Mouse (Mus musculus): Measurements from ENCODE around the gene Gm5148.

The Gm5148 gene

DNA sequence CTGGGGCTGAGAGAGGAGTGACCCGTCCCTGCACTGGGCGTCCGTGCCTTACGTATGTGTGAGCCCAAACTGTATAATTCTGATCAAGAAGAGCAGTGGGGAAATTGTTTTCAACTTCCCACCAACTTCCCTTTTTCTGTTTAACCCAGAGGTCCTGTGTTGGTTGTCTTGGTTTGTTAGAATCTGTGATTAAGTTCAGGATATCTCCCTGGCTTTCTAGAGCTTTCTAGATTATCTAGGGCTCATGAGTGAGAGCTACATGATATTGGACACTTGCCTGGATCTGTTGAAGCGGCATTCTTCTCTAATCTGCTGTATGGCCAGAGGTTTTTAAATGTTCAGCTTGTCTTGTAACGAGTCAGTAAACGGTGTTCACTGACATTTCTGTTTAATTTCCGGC, 30.7 kb downstream of the Gm5148 start:
- intact Hi-C loops (cut with DNase I) = no loop called here

DNA sequence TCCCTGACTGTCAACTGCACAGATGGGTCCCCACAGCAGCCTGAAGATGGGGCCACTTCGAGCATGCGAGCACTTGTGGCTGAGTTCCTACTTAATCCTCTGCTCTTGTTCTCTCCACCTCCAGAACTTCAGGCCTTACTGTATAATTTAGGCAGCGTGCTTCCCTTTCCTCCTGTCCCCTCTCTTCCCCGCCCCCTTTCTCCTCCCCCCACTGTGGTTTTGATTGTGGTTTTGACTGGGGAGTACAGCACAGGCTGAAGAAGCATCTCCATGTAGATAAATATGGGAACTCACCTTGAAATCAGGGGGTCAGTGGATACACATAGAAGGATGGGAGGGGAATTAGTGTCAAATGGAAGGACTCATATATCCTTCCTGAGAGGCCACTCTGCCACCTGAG, 31.3 kb downstream of the Gm5148 start:
- intact Hi-C loops (cut with DNase I) = no loop called here

DNA sequence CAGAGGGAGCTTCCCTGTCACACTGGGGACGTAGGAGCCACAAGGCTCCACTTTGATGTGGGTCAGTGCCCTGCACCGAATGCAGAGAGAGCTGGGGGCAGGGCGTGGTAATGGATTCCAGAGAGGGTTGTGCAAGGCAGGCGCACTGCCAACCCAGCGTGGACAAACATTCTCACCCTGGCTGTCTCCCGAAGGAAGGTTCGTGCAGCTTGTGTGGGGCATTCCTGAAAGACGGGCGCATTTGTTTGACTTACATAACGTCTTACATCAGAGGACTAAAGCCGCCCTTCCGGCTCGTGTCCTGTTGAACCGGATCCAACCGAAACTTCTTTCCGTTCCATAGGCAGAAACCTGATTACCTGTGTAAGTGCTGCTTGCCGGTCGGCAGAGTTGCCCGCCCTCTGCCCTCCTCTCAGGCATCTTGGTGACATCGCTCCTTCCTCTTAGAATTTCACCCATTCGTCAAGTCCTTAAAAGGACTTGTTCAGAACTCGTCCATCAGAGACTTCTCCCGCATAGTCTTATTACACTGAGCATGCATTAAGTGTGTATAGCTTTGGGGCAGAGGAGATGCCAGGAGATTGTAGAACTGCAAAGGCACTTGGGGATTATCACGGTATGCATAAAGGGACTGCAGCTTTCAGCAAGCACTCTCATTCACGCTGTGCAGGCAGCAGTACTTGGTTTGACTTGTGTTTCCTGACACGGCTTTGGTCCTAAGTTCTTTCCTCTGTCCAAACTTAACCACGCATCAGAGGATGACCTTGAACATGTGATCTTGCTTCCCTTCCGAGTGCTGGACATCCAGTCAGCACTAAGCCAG, 36.9 kb downstream of the Gm5148 start:
- intact Hi-C loops (cut with DNase I) = no loop called here

DNA sequence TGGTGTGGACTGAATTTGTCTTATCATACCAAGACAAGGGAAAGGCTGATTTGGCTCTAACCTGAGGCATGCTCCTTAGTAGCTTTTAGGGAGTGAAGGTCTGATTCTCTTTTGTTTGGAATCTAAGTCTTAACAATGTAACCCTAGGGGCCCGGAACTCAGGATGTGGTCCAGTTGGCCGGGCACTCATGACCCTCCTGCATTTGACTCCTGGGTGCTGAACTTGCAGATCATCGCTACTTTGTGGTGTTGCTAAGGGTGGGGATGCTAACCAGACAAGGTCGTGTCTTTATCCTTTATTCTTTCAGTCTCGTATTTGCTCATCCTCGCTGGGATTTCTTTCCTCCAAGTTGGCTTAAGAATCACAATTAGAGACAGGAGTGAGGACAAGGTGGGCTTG, 37.5 kb downstream of the Gm5148 start:
- intact Hi-C loops (cut with DNase I) = no loop called here

DNA sequence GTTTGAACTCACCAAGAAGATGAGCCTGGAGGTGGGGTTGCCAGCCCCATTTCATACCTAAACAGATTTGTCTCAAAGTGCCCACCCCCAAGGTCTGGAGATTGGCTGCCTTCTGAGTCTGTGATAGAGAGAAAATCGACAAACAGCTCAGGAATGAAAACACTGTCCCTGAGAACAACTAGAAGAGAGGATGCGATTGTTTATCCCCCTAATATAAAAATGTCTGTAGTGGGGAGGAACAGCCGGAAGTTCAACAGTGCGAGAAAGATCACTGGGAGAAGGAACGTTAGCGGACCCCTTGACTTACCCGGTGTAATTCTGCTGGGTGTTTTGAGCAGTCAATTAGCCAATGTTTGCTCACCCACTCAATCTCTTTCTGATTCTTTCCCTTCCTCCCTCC, 38.1 kb downstream of the Gm5148 start:
- intact Hi-C loops (cut with DNase I) = no loop called here

DNA sequence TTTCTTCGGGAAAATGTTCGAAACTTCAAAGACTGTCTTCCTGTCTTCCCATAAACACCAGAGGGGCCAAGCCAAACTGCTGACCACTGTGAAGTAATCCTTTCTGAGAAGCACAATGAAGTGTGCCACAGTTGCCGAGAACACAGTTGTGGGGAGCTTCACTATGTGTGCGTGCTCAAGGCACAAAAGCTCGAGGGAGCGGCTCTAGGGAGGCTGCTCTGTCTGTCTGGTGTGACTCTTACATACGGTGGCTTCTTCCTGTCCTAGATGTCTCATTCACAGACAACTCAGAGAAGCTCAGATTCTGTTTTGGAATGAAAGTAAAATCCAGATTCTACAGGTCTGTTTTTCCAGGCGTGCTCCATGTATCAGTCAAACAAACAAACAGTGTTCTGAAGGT, 48.0 kb downstream of the Gm5148 start:
- intact Hi-C loops (cut with DNase I) = no loop called here

DNA sequence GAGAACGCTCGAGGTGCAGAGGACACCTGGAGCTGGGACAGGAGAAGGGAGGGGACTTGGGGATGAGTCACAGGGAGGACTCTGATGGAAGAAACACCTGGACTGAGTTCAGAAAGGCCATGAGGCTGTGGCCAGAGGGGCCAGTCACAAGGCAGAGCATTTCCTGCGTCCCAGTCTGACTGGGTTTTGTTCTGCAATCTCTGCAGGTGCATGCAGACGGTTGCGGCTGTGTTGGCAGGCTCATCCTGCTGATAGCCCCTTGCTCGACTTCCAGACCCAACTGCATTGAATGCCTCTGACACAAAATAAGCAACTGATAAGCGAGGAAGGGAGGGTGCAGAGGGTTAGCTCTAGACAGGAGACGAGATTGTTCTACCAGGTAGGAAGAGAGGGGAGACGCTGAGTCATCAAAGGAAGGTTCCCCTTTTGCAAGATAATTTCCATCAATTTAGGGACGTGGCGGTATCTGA, 49.2 kb downstream of the Gm5148 start:
- intact Hi-C loops (cut with DNase I) = no loop called here

DNA sequence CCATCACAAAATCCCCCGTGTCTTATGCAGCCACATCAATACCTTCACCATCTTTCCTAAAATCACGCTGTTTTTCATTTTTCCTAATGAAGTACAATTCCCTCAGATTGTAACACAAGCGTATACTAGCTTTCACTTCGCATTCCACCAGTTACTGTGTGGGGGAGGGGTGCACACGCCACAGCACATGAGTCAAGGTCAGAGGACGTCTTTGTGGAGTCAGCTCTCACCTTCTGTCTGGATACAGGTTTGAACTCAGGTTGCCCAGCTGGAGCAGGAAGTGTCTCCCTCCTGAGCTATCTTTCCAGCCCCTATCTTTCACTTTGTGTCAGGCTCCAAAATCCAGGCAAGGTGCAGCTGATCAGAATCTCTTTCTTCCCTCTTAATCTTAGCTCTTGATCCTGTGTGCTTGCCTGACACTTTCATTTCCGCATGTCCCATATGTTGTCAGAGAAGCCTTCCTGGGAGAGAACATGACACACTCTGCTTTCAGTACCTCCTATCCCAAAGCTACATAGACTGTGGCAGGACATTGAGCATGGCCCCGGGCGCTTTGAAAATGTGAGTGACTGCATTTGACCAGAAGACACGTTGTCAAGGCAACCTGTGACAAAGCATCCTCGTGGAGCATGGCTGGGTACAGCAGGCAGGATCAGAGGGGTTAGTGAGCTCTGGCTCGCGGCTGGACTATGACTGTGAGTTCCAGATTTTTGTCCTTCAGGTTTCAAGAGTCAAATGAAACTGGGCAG, 50.6 kb downstream of the Gm5148 start:
- intact Hi-C loops (cut with DNase I) = no loop called here

DNA sequence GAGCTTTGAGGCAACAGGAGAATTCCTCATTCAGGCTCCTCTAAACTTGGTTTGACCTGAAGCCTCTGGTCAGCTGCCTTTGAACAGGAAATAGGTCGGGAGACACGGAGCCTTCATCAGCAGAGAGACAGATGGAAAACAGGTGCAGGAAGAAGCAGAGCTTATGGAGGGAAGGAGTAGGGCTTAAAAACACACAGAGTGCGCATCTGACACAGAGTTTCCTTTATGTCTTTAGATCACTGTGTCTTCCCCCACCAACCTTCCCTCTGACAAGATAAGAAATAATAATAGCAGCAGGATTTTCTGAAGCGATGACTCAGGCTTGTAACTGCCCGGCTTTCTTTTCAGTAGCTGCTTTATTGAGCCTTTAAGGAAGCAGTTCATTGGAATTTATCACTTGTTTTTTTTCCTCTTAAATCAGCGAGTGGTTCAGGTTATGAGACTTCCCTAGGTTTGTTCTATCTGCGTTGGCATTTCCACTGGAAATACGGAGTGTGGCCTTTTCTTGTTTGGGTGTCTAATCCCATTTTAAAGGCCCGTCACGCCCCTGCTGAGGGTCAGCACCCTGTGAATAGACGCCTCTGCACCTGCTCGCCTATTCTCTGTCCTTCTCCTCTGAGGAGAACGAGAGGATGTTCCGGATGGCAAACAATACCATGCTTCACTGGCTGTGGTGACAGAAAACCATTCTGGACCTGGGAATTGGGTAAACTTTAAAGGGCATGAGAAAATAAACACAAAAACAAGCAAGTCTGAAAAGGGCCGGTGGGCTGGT, 51.8 kb downstream of the Gm5148 start:
- intact Hi-C loops (cut with DNase I) = no loop called here

DNA sequence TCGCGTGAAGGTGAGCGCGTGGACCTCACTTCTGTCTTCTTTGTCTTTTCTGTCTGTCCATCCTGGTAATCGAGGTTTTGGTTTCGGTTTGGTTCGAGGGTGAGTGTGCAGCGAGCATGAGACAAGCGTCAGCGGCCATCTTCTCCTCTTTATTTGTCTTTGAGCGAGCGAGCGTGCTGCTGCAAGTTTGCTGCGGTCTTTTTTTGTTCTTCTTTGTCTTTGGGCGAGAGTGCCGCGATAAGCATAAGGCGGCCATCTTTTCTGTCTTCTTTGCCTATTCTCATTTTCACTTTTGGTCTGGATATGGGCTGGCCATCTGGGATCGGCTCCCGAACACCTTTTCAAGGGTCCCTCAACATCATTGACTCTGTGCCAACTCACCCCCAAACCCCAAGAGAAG, 55.2 kb downstream of the Gm5148 start:
- intact Hi-C loops (cut with DNase I) = no loop called here

DNA sequence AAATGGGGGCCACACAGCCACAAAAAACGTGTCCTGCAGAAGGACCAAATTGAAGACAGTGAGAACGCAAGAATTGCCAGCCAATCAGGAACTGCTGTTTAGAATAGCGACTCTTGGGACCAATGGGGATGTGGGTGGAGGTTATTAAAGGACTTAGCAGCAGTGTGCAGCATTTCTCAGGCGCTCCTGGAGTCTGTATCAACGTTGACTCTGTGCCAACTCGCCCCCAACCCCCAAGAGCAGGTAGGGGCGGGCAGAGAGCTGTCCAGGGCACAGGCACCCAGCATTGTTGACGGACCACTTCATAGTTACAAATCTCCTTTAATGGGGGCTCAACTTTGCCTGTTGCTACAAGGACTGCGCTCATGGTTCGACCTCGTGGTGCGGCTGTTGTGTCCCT, 55.6 kb downstream of the Gm5148 start:
- intact Hi-C loops (cut with DNase I) = no loop called here

DNA sequence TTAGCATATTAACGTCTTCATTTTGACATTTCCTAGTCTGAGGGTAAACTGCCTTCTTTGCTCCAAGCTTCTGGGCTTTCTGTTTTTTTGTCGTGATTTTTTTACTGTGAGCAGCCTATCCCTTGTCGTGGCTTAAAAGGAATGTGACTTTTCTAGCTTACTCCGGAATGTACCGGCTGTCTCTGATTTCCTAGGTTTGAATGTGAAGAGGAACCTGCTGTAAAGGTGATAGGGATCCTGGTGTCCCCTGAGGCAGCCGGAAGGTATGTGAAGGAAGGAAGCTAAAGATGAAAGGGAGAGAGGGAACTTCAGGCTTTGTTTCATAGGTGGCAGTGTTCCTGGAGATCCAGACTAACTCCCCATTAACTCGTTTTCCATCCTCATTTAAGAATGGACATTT, 56.6 kb downstream of the Gm5148 start:
- intact Hi-C loops (cut with DNase I) = no loop called here

DNA sequence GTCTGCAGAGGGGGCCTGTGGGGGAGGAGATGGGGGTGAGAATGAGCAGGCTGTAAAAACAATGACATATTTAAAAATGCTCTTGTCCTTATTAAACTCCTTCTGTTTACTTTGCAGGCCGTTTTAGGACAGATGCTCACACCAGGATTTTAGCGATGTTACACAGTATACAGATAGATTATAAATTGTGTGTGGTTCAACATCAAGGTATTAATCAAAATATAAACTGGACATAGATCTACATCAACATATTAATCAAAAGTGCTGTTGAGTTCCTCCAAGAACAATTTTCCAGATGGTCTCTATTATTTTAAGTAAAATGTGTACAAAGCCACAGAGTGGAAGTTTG, 57.2 kb downstream of the Gm5148 start:
- intact Hi-C loops (cut with DNase I) = no loop called here

DNA sequence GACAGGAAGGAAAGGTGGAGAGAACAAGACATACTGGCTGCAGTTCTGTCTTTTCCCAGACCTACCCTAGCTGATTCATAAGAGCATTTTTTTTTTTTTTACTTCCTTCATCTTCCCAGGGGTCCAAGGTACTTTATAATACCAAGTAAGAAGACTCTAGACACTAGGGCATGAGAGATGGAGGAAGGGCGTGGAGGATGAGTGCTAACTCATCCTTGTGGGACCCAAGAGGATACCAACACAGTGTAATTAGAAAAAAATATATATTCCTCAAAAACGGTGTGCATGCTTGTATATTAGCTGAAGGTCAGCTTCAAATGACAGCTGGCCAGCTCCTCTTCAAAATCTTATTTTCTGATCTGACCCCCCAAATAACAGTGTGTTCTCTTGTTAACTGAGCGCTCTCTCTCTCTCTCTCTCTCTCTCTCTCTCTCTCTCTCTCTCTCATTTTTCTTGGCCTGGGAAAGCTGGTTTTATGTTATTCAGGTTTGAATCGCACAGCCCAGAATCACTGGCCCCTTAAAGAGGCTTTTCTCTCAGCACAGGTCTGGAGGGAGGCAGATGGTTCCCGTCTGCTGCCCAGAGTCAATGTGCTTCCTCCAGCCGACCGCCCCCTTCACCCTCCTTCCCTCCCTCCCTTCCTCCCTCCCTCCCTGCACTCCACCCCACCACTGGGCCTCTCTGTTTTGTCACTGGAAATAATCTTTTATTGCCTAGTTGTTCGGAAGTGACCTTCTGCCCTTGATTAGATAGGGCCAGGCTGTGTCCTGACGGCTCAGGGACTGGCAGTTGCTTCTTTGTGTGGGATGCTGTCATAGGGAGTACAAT, 57.8 kb downstream of the Gm5148 start:
- intact Hi-C loops (cut with DNase I) = no loop called here

Data from adrenal gland (tissue).